Mouse (Mus musculus): Measurements from ENCODE around the gene Gm17334. TPM values are rescaled to one million over a fixed set of nuclear protein-coding genes. Genes with fewer than 3 reads are reported as not detected.

Gm17334 gene
- polyA plus RNA-seq, 1 experiment from 2014 or later: not detected

DNA sequence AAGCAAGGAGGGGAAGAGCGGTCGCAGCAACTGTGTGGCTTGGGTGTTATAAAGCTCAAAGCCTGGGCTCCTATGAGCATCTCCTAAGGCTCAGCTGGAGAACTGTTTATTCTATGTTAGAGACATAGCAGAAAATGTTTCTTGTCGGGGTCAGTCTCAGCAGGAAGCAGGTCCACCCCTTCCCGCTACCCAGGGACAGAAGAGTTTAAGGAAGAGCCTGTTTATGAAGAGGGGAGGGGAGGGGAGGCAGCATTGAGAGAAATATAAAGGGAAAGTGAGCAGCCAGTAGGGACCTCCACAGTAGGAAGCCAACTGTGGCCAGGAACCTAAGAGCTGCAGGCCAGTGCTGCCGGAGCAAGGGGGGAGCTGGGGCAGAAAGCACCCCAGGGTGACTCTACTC lies 36.4 kb upstream of the Gm17334 start:
- WGBS: 54% methylated on average over 5 of the region's 5 CpGs
- no peaks in the 10 kb centered on the region for H3K27me3 ChIP-seq
- H3K9ac ChIP-seq (replicated peaks): no peak overlapping the region
- no peak overlapping the region for H3K27ac ChIP-seq (replicated peaks)
- no peaks in the 10 kb centered on the region for H3K36me3 ChIP-seq
- H3K4me2 ChIP-seq (replicated peaks): no peak overlapping the region
- no peaks in the 10 kb centered on the region for H3K9me3 ChIP-seq
- no peaks in the 10 kb centered on the region for H3K4me1 ChIP-seq
- no peak overlapping the region for H3K4me3 ChIP-seq
- no peak for ATAC-seq (ENCODE audit: low FRiP score, low read depth)

GRCm38 (mm10) chr11:53805786-53806185 lies 32.8 kb upstream of the Gm17334 start:
- WGBS: 86% methylated on average over 9 of the region's 9 CpGs
- H3K36me3 ChIP-seq: no peaks in the 10 kb centered on the region
- H3K9ac ChIP-seq (replicated peaks): no peak overlapping the region

DNA sequence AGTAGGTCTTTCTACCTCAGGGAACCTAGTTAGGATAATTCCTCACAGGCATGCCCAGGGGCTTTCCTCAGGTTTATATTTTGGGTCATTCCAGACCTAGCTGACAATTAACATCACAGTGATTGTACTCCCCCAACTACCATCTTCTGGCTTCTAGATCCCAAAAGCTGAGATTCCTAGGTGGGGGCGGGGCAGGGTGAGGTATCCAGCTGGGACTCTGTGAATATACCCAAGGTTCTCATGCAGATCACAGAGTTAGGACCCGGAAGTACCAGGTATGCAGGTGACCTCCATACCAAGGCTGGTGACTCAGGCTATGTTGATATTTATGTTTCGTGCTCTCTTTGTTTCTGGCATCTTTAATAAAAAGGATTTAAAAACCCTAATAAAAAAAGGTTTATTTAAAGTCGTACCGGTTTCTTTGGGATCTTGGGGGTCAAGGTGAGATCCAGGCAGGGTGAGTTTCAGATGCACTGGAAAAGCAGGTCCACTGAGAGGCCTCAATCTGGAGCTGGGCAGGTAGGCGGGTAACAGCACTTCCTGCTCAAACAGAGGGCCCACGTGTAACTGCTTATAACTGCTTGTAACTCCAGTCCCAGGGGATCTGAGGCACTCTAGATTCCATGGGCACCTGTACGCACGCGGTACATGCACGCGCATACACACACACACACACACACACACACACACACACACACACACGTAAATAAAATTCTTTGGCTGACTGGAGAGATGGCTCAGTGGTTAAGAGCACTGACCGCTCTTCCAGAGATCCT lies 31.8 kb upstream of the Gm17334 start:
- Histone ChIP-seq H3K4me3 (no peak overlapping the region), H3K27ac (replicated peaks) (no peak overlapping the region), H3K36me3 (no peaks in the 10 kb centered on the region), H3K4me2 (replicated peaks) (no peak overlapping the region), H3K27me3 (no peaks in the 10 kb centered on the region), H3K9me3 (no peaks in the 10 kb centered on the region), H3K4me1 (no peaks in the 10 kb centered on the region), H3K9ac (replicated peaks) (no peak overlapping the region)
- no peak for ATAC-seq (ENCODE audit: low FRiP score, low read depth)
- WGBS: 84% methylated on average over 14 of the region's 14 CpGs

More at GRCm38 (mm10) chr11:53805786-53806185, 32.8 kb upstream of the Gm17334 start:
- no peak overlapping the region for H3K4me2 ChIP-seq (replicated peaks)
- no peak for ATAC-seq (ENCODE audit: low FRiP score, low read depth)
- no peaks in the 10 kb centered on the region for H3K27me3 ChIP-seq
- no peaks in the 10 kb centered on the region for H3K9me3 ChIP-seq
- no peak overlapping the region for H3K4me3 ChIP-seq
- no peaks in the 10 kb centered on the region for H3K4me1 ChIP-seq
- H3K27ac ChIP-seq (replicated peaks): no peak overlapping the region

- Histone ChIP-seq H3K27ac (replicated peaks) (no peak overlapping the region), H3K27me3 (no peaks in the 10 kb centered on the region), H3K36me3 (no peaks in the 10 kb centered on the region), H3K9ac (replicated peaks) (no peak overlapping the region), H3K4me3 (no peak overlapping the region), H3K4me2 (replicated peaks) (no peak overlapping the region), H3K4me1 (no peaks in the 10 kb centered on the region), H3K9me3 (no peaks in the 10 kb centered on the region)
- 88% methylated on average over 6 of the region's 6 CpGs for WGBS
- ATAC-seq (ENCODE audit: low FRiP score, low read depth): no peak
These were observed 30.5 kb upstream of the Gm17334 start for GRCm38 (mm10) chr11:53803494-53803893.

DNA sequence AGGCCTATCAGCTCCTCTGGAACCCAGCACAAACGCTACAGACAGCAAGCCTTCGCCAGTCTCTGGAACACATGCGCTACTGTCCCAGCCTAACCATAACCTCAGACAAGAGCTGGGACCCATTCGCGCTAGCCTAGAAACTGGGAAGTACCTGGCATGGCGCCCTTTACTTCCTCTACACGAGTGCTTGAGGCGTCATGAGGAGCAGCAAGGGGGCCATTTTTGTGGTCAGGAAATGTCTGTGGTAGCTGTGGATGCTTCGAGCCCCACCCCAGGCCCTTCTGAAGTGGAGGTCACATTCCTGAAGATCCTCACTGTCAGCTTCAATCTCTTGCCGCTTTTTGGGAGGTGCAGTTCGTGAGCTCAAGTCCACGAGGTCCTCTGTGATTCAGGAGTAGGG lies 30.1 kb upstream of the Gm17334 start:
- Histone ChIP-seq H3K36me3 (no peaks in the 10 kb centered on the region), H3K4me2 (replicated peaks) (no peak overlapping the region), H3K4me1 (no peaks in the 10 kb centered on the region), H3K9ac (replicated peaks) (no peak overlapping the region), H3K4me3 (no peak overlapping the region), H3K27me3 (no peaks in the 10 kb centered on the region), H3K27ac (replicated peaks) (no peak overlapping the region), H3K9me3 (no peaks in the 10 kb centered on the region)
- ATAC-seq (ENCODE audit: low FRiP score, low read depth): no peak
- 80% methylated on average over 12 of the region's 12 CpGs for WGBS

DNA sequence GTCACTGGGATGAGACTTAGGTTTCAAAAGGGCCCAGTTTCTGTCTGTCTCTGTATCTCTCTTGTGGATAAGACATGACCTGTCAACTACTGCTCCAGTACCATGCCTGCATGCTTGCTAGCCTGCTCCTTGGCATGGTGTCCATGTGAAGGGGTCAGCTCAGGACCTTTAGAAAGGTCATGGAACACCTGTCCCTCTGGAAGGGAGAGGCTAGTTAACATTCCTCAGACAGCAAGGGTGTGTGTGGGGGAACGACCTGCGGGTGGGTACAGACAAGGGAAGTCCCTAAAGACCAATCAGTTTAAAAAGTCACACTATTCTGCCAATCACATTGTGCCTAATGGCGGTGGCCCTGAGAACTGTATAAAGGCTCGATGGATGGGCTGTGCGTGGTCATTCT lies 28.0 kb upstream of the Gm17334 start:
- no peaks in the 10 kb centered on the region for H3K9me3 ChIP-seq
- no peak for ATAC-seq (ENCODE audit: low FRiP score, low read depth)
- no peaks in the 10 kb centered on the region for H3K4me1 ChIP-seq
- H3K4me3 ChIP-seq: no peak overlapping the region
- no peak overlapping the region for H3K27ac ChIP-seq (replicated peaks)
- H3K9ac ChIP-seq (replicated peaks): no peak overlapping the region
- 92% methylated on average over 5 of the region's 5 CpGs for WGBS
- H3K4me2 ChIP-seq (replicated peaks): no peak overlapping the region
- no peaks in the 10 kb centered on the region for H3K27me3 ChIP-seq
- no peaks in the 10 kb centered on the region for H3K36me3 ChIP-seq

DNA sequence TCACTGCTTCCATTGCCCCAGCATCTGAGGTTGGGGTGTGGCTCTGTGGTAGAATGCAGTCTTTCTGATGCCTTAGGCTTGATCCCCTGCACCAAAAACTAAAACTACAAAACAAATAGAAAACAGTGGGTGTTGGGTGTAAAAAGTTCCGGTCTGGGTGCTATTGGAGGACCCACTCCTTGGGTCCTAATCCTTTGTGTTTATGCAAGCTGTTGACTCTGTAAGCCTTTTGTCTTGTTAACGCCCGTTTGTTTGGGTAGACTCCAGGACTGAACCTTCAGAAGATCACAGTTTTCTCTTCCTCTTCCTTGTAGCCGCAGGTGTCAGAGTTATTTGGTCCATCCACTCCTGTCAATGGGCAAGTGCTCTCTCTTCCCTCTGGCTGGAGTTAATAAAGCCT lies 27.0 kb upstream of the Gm17334 start:
- 58% methylated on average over 4 of the region's 4 CpGs for WGBS
- no peak for ATAC-seq (ENCODE audit: low FRiP score, low read depth)
- no peak overlapping the region for H3K4me2 ChIP-seq (replicated peaks)
- no peak overlapping the region for H3K9ac ChIP-seq (replicated peaks)
- no peak overlapping the region for H3K27ac ChIP-seq (replicated peaks)
- no peaks in the 10 kb centered on the region for H3K27me3 ChIP-seq
- no peaks in the 10 kb centered on the region for H3K4me1 ChIP-seq
- no peaks in the 10 kb centered on the region for H3K9me3 ChIP-seq
- H3K36me3 ChIP-seq: no peaks in the 10 kb centered on the region
- H3K4me3 ChIP-seq: no peak overlapping the region

GRCm38 (mm10) chr11:53798041-53798711 lies 25.2 kb upstream of the Gm17334 start:
- no peaks in the 10 kb centered on the region for H3K36me3 ChIP-seq
- H3K9ac ChIP-seq (replicated peaks): no peak overlapping the region
- no peak overlapping the region for H3K4me2 ChIP-seq (replicated peaks)
- 91% methylated on average over 10 of the region's 10 CpGs for WGBS
- H3K27ac ChIP-seq (replicated peaks): no peak overlapping the region
- no peak for ATAC-seq (ENCODE audit: low FRiP score, low read depth)
- H3K4me3 ChIP-seq: no peak overlapping the region
- H3K9me3 ChIP-seq: no peaks in the 10 kb centered on the region
- H3K4me1 ChIP-seq: no peaks in the 10 kb centered on the region
- no peaks in the 10 kb centered on the region for H3K27me3 ChIP-seq

DNA sequence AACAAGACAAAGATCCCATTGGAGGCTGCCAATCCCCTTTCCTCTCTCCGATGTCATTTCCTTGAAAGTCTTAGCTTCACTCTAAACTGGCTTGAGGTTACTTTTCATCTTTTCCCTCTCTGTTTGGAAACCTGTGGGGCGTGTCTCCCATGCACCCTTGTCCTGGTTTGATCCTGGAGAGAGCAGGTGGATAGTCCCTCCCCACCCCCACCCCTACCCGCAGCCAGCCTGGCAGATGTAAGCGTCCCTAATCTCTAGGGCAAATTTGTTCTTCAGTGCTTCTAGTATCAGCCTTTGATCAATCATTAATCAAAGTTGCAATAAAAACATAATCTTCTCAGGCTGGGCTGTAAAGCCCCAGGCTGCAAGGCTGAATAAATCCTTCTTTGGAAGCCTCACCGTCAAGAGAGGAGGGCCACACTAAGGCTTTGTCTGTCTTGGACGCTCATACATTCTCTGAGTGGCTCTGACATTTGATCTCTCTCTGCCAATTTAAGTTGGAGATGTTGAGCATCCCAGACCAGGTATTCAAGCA lies 24.5 kb upstream of the Gm17334 start:
- H3K9me3 ChIP-seq: no peaks in the 10 kb centered on the region
- H3K27me3 ChIP-seq: no peaks in the 10 kb centered on the region
- H3K4me2 ChIP-seq (replicated peaks): no peak overlapping the region
- H3K36me3 ChIP-seq: no peaks in the 10 kb centered on the region
- H3K9ac ChIP-seq (replicated peaks): no peak overlapping the region
- 29% methylated on average over 6 of the region's 6 CpGs for WGBS
- no peak overlapping the region for H3K27ac ChIP-seq (replicated peaks)
- no peaks in the 10 kb centered on the region for H3K4me1 ChIP-seq
- no peak for ATAC-seq (ENCODE audit: low FRiP score, low read depth)
- H3K4me3 ChIP-seq: no peak overlapping the region

GRCm38 (mm10) chr11:53796409-53797151 lies 23.6 kb upstream of the Gm17334 start:
- Histone ChIP-seq H3K4me1 (no peaks in the 10 kb centered on the region), H3K27me3 (no peaks in the 10 kb centered on the region), H3K4me2 (replicated peaks) (no peak overlapping the region), H3K27ac (replicated peaks) (no peak overlapping the region), H3K9ac (replicated peaks) (no peak overlapping the region), H3K4me3 (no peak overlapping the region), H3K36me3 (no peaks in the 10 kb centered on the region), H3K9me3 (no peaks in the 10 kb centered on the region)
- no peak for ATAC-seq (ENCODE audit: low FRiP score, low read depth)
- WGBS: 68% methylated on average over 12 of the region's 12 CpGs

GRCm38 (mm10) chr11:53795813-53796212 lies 22.8 kb upstream of the Gm17334 start:
- Histone ChIP-seq H3K4me1 (no peaks in the 10 kb centered on the region), H3K4me2 (replicated peaks) (no peak overlapping the region), H3K4me3 (no peak overlapping the region), H3K9ac (replicated peaks) (no peak overlapping the region), H3K27me3 (no peaks in the 10 kb centered on the region), H3K36me3 (no peaks in the 10 kb centered on the region), H3K9me3 (no peaks in the 10 kb centered on the region), H3K27ac (replicated peaks) (no peak overlapping the region)
- WGBS: 81% methylated on average over 8 of the region's 8 CpGs
- ATAC-seq (ENCODE audit: low FRiP score, low read depth): no peak

Data from midbrain, embryonic 12.5 days (tissue).